Mouse (Mus musculus) cerebellum, adult 2 months (tissue): ENCODE data around the gene Rbl1. TPM values are rescaled to one million over a fixed set of nuclear protein-coding genes. Genes with fewer than 3 reads are reported as not detected.
"Not testable (repeated sequence)": the region's sequence is repeated elsewhere in the genome, so short reads cannot be mapped to it uniquely, and the experiment has no call there.

Source experiments
- DNase-seq, 2 experiments: peaks; one replicate each; pipeline ENCODE4 v3.0.0; 2021
- H3K27ac ChIP-seq: fragments of 200-500 bp; 2 replicates; pipeline ENCODE4 v1.5.1; 2012; ENCODE audit warnings: low read length, control low read depth, inconsistent platforms; ENCODE audit not compliant: insufficient read depth
- H3K27me3 ChIP-seq: fragments of 200-500 bp; 2 replicates; pipeline ENCODE4 v1.6.1; 2012; ENCODE audit warnings: inconsistent platforms, mild to moderate bottlenecking, low read length, moderate library complexity; ENCODE audit not compliant: control insufficient read depth, insufficient read depth
- H3K4me1 ChIP-seq: fragments of 200-500 bp; 2 replicates; pipeline ENCODE4 v1.6.1; 2011; ENCODE audit warnings: low read length; ENCODE audit not compliant: control insufficient read depth, insufficient read depth
- H3K4me3 ChIP-seq: fragments of 200-500 bp; replicated peaks from 2 replicates; pipeline ENCODE3; 2011; ENCODE audit warnings: mild to moderate bottlenecking, low read depth, low read length, control low read depth; ENCODE audit not compliant: insufficient read depth
- CTCF ChIP-seq: fragments of 200-500 bp; IDR thresholded peaks from 2 replicates; pipeline ENCODE4 v1.5.1; 2011; ENCODE audit warnings: low read depth, mild to moderate bottlenecking, control low read depth, low read length, moderate library complexity, borderline replicate concordance; ENCODE audit not compliant: insufficient read depth
- POLR2A ChIP-seq: fragments of 200-500 bp; IDR thresholded peaks from 2 replicates; pipeline ENCODE4 v1.6.1; 2011; ENCODE audit warnings: low read length, control low read depth, borderline replicate concordance; ENCODE audit not compliant: insufficient read depth
- WGBS: fragments of 180-500 bp; shearing (Covaris S2); methylation state at CpG from one replicate; pipeline ENCODE4 v1.1.7; 2018; 5-methylcytosine and 5-hydroxymethylcytosine counted together
- polyA plus RNA-seq: library from polyadenylated mRNA; depleted of rRNA; stranded (reverse); fragments of >200 nt; gene quantifications from 2 replicates; pipeline ENCODE4 v1.2.3, GENCODE M21; 2012

Rbl1 gene
- polyA plus RNA-seq, 1 experiment: 2.8 TPM

GRCm38 (mm10) chr2:157203459-157204365 lies 622 bp downstream of the Rbl1 start:
- WGBS: under 1% methylated on average over 49 of the region's 49 CpGs
- no peak for DNase-seq

GRCm38 (mm10) chr2:157203026-157203425 lies 1.3 kb downstream of the Rbl1 start:
- no peak overlapping the region for H3K27ac ChIP-seq
- no peaks in the 10 kb centered on the region for H3K4me1 ChIP-seq
- no peaks in the 10 kb centered on the region for H3K27me3 ChIP-seq
- no peak for DNase-seq
- no peak overlapping the region for H3K4me3 ChIP-seq
- no peak for TF ChIP-seq CTCF
- no peak for TF ChIP-seq POLR2A

More at GRCm38 (mm10) chr2:157203459-157204365, 622 bp downstream of the Rbl1 start:
- TF ChIP-seq POLR2A (no peak), CTCF (no peak)
- H3K27ac ChIP-seq: 0 out of 2 replicates have a peak overlapping the region, but pooled peaks have one; percentile 96
- H3K27me3 ChIP-seq: no peaks in the 10 kb centered on the region
- no peaks in the 10 kb centered on the region for H3K4me1 ChIP-seq
- H3K4me3 ChIP-seq: peak overlapping the region; percentile 96

- no peak for DNase-seq
- WGBS: 66% methylated on average over 6 of the region's 6 CpGs
- H3K27me3 ChIP-seq: no peaks in the 10 kb centered on the region
- TF ChIP-seq CTCF (no peak), POLR2A (no peak)
- no peak overlapping the region for H3K4me3 ChIP-seq
- no peaks in the 10 kb centered on the region for H3K4me1 ChIP-seq
- H3K27ac ChIP-seq: no peak overlapping the region
Observed at GRCm38 (mm10) chr2:157202361-157202760, 2.0 kb downstream of the Rbl1 start.

- Histone ChIP-seq H3K27me3 (no peaks in the 10 kb centered on the region), H3K4me3 (no peak overlapping the region), H3K4me1 (no peaks in the 10 kb centered on the region), H3K27ac (no peak overlapping the region)
- DNase-seq: no peak
- 82% methylated on average over 6 of the region's 6 CpGs for WGBS
- TF ChIP-seq CTCF (no peak), POLR2A (no peak)
Observed at GRCm38 (mm10) chr2:157201081-157201830, 3.1 kb downstream of the Rbl1 start.

GRCm38 (mm10) chr2:157198405-157198804 lies 5.9 kb downstream of the Rbl1 start:
- 93% methylated on average over 11 of the region's 11 CpGs for WGBS

GRCm38 (mm10) chr2:157190651-157191050 lies 13.7 kb downstream of the Rbl1 start:
- no peak for TF ChIP-seq CTCF
- no peak for DNase-seq
- no peak overlapping the region for H3K4me3 ChIP-seq
- WGBS: 95% methylated on average over 4 of the region's 4 CpGs
- H3K27me3 ChIP-seq: no peaks in the 10 kb centered on the region
- H3K4me1 ChIP-seq: no peaks in the 10 kb centered on the region
- no peak overlapping the region for H3K27ac ChIP-seq

More at GRCm38 (mm10) chr2:157198405-157198804, 5.9 kb downstream of the Rbl1 start:
- not testable (repeated sequence) for H3K27ac ChIP-seq, H3K4me1 ChIP-seq, DNase-seq, H3K4me3 ChIP-seq, H3K27me3 ChIP-seq

- Histone ChIP-seq H3K4me3 (no peak overlapping the region), H3K4me1 (no peaks in the 10 kb centered on the region), H3K27me3 (no peaks in the 10 kb centered on the region), H3K27ac (no peak overlapping the region)
- TF ChIP-seq POLR2A (no peak), CTCF (no peak)
- 83% methylated on average over 4 of the region's 4 CpGs for WGBS
- DNase-seq: no peak
Observed at GRCm38 (mm10) chr2:157187223-157187622, 17.1 kb downstream of the Rbl1 start.

GRCm38 (mm10) chr2:157186504-157186903 lies 17.8 kb downstream of the Rbl1 start:
- no peak for TF ChIP-seq CTCF
- no peak for TF ChIP-seq POLR2A
- DNase-seq: no peak
- Histone ChIP-seq H3K4me3 (no peak overlapping the region), H3K27ac (no peak overlapping the region), H3K4me1 (no peaks in the 10 kb centered on the region), H3K27me3 (no peaks in the 10 kb centered on the region)
- WGBS: 69% methylated on average over 5 of the region's 5 CpGs
